Mouse (Mus musculus) small intestine, adult 2 months (tissue): ENCODE measurements at regions not wholly inside any gene's neighbourhood (a gene's known extent, or its start where the extent isn't known, plus 50 kb on each side); places are given as distances from the start of the nearest gene placed in this dataset.
A peak's percentile ranks its signal among the peaks of the same experiment; 100 is the strongest.

Experiments
- H3K27ac ChIP-seq: fragments of 200-500 bp; 2 replicates; pipeline ENCODE4 v1.5.1; 2012; ENCODE audit warnings: low read depth, low read length, control low read depth, inconsistent platforms; ENCODE audit not compliant: insufficient read depth
- H3K27me3 ChIP-seq: fragments of 200-500 bp; 2 replicates; pipeline ENCODE4 v1.6.1; 2012; ENCODE audit warnings: mild to moderate bottlenecking, moderate library complexity, low read length, inconsistent platforms; ENCODE audit not compliant: control insufficient read depth, insufficient read depth
- H3K36me3 ChIP-seq: fragments of 200-500 bp; 2 replicates; pipeline ENCODE4 v1.6.1; 2012; ENCODE audit warnings: mild to moderate bottlenecking, low read length, control low read depth, inconsistent platforms; ENCODE audit not compliant: control insufficient read depth, insufficient read depth
- H3K4me1 ChIP-seq: fragments of 200-500 bp; 2 replicates; pipeline ENCODE4 v1.6.1; 2012; ENCODE audit warnings: low read length, inconsistent platforms, mixed read lengths; ENCODE audit not compliant: control insufficient read depth, insufficient read depth, insufficient read length
- H3K4me3 ChIP-seq: fragments of 200-500 bp; 2 replicates; pipeline ENCODE4 v1.5.1; 2012; ENCODE audit warnings: low read depth, mild to moderate bottlenecking, control low read depth, inconsistent platforms, low read length, moderate library complexity
- CTCF ChIP-seq: fragments of 200-500 bp; IDR thresholded peaks from 2 replicates; pipeline ENCODE4 v1.5.1; 2012; ENCODE audit warnings: low read depth, mild to moderate bottlenecking, control low read depth, inconsistent platforms, low read length, moderate library complexity, mixed read lengths; ENCODE audit not compliant: insufficient replicate concordance, insufficient read length; ENCODE audit errors: extremely low read depth
- POLR2A ChIP-seq: fragments of 200-500 bp; IDR thresholded peaks from 2 replicates; pipeline ENCODE4 v1.6.1; 2012; ENCODE audit warnings: low read depth, mild to moderate bottlenecking, control low read depth, inconsistent platforms, low read length, moderate library complexity
- WGBS: fragments of 180-500 bp; shearing (Covaris S2); methylation state at CpG from one replicate; pipeline ENCODE4 v1.1.7; 2018; 5-methylcytosine and 5-hydroxymethylcytosine counted together

DNA sequence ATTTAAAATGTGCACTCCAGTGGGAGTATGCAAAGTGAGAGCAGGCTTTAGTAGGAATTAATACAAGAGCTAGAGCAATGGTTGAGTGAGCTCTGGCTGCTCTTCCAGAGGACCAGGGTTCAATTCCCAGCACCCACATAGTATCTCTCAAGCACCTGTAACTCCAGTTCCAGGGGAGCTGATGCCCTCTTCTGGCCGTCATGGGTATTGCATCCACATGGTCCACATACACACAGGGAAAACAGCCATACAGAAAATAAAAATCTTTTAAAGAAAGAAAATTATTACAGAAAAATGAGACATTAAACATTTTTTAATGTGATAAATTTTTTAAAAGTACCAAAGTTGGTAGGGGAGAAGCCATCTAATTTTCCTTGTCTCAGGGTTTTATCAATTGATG lies 196.3 kb downstream of the Cdc5l start:
- 81% methylated on average over 1 of the region's 1 CpGs for WGBS
- Histone ChIP-seq H3K4me1 (no peaks in the 10 kb centered on the region), H3K4me3 (no peak overlapping the region), H3K27ac (no peak overlapping the region), H3K27me3 (no peaks in the 10 kb centered on the region), H3K36me3 (no peaks in the 10 kb centered on the region)
- TF ChIP-seq POLR2A (no peak), CTCF (peak; percentile 9; the same call in 1 of the 2 replicates)

- TF ChIP-seq POLR2A = no peak
- no peak for TF ChIP-seq CTCF
- Histone ChIP-seq H3K4me1 (no peaks in the 10 kb centered on the region), H3K36me3 (no peaks in the 10 kb centered on the region), H3K27me3 (no peaks in the 10 kb centered on the region), H3K4me3 (no peak overlapping the region), H3K27ac (no peak overlapping the region)
- 86% methylated on average over 7 of the region's 7 CpGs for WGBS
Observed at GRCm38 (mm10) chr17:45235401-45235800, 198.1 kb downstream of the Cdc5l start.

- Histone ChIP-seq H3K4me3 (no peak overlapping the region), H3K36me3 (no peaks in the 10 kb centered on the region), H3K27me3 (no peaks in the 10 kb centered on the region), H3K4me1 (no peaks in the 10 kb centered on the region), H3K27ac (no peak overlapping the region)
- TF ChIP-seq CTCF (no peak), POLR2A (no peak)
- 42% methylated on average over 5 of the region's 5 CpGs for WGBS
Observed at GRCm38 (mm10) chr17:45232874-45233273, 200.7 kb downstream of the Cdc5l start.

DNA sequence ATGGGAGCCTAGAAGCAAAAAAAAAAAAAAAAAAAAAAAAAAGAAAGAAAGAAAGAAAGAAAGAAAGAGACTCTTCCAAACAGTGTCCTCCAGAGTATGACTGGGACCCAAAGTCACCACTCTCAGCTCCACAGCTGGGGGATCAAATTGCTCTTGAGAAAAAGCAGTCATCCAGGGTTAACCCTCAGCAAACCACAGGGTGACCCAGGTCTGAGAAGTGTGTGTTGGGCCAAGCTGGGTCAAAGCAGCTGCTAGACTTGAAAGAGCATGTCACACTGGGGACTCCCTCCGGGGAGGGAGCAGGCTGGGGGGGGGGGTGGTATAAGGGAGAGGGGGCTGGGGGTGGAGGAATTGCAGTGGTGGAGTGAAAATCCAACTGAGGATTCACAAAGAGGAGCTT lies 206.3 kb downstream of the Cdc5l start:
- no peak for TF ChIP-seq CTCF
- TF ChIP-seq POLR2A = no peak
- 23% methylated on average over 1 of the region's 1 CpGs for WGBS

GRCm38 (mm10) chr17:45226486-45226885 lies 207.1 kb downstream of the Cdc5l start:
- Histone ChIP-seq H3K27me3 (no peaks in the 10 kb centered on the region), H3K4me1 (no peaks in the 10 kb centered on the region), H3K27ac (no peak overlapping the region), H3K4me3 (no peak overlapping the region), H3K36me3 (no peaks in the 10 kb centered on the region)
- TF ChIP-seq POLR2A (no peak), CTCF (no peak)
- 51% methylated on average over 6 of the region's 6 CpGs for WGBS

More for the DNA sequence above, 206.3 kb downstream of the Cdc5l start:
- H3K4me1 ChIP-seq = no peaks in the 10 kb centered on the region
- H3K27me3 ChIP-seq = no peaks in the 10 kb centered on the region
- no peak overlapping the region for H3K27ac ChIP-seq
- no peaks in the 10 kb centered on the region for H3K36me3 ChIP-seq
- H3K4me3 ChIP-seq = no peak overlapping the region

GRCm38 (mm10) chr17:45221625-45222024 lies 211.9 kb downstream of the Cdc5l start:
- Histone ChIP-seq H3K36me3 (no peaks in the 10 kb centered on the region), H3K27ac (no peak overlapping the region), H3K4me3 (no peak overlapping the region), H3K4me1 (no peaks in the 10 kb centered on the region), H3K27me3 (no peaks in the 10 kb centered on the region)
- WGBS = 53% methylated on average over 10 of the region's 10 CpGs
- TF ChIP-seq CTCF (no peak), POLR2A (no peak)

- Histone ChIP-seq H3K36me3 (no peaks in the 10 kb centered on the region), H3K4me1 (no peaks in the 10 kb centered on the region), H3K27me3 (no peaks in the 10 kb centered on the region), H3K27ac (no peak overlapping the region), H3K4me3 (no peak overlapping the region)
- WGBS = 68% methylated on average over 5 of the region's 5 CpGs
- TF ChIP-seq CTCF = no peak
- no peak for TF ChIP-seq POLR2A
Observed at GRCm38 (mm10) chr17:45217126-45217525, 216.4 kb downstream of the Cdc5l start.
